Mouse (Mus musculus) embryonic fibroblast, embryonic 13.5 days (primary cell): ENCODE measurements at regions not wholly inside any gene's neighbourhood (a gene's known extent, or its start where the extent isn't known, plus 50 kb on each side); places are given as distances from the start of the nearest gene placed in this dataset.
A peak's percentile ranks its signal among the peaks of the same experiment; 100 is the strongest.

Experiments
- H3K27ac ChIP-seq: 2 replicates; pipeline ENCODE4 v1.5.1; 2012; ENCODE audit warnings: low read length, control low read depth, inconsistent platforms; ENCODE audit not compliant: insufficient read depth
- H3K4me1 ChIP-seq: 2 replicates; pipeline ENCODE4 v1.6.1; 2011; ENCODE audit warnings: low read length; ENCODE audit not compliant: control insufficient read depth, insufficient read depth
- H3K4me3 ChIP-seq: 2 replicates; pipeline ENCODE4 v1.5.1; 2011; ENCODE audit warnings: mild to moderate bottlenecking, control low read depth, low read length; ENCODE audit not compliant: insufficient read depth
- CTCF ChIP-seq: IDR thresholded peaks from 2 replicates; pipeline ENCODE4 v1.5.1; 2011; ENCODE audit warnings: mild to moderate bottlenecking, control low read depth, low read length, moderate library complexity, borderline replicate concordance; ENCODE audit not compliant: insufficient read depth
- POLR2A ChIP-seq: IDR thresholded peaks from 2 replicates; pipeline ENCODE4 v1.6.1; 2011; ENCODE audit warnings: low read depth, mild to moderate bottlenecking, control low read depth, low read length, moderate library complexity

GRCm38 (mm10) chr9:88270836-88271235 lies 56.2 kb upstream of the Nt5e start:
- peaks cover 3% of the 10 kb centered on the region; the same call in 1 of the 2 replicates for H3K4me1 ChIP-seq
- H3K4me3 ChIP-seq: no peak overlapping the region
- TF ChIP-seq CTCF: no peak
- TF ChIP-seq POLR2A: no peak
- no peak overlapping the region for H3K27ac ChIP-seq

GRCm38 (mm10) chr9:88273304-88273703 lies 53.7 kb upstream of the Nt5e start:
- no peak for TF ChIP-seq CTCF
- TF ChIP-seq POLR2A: no peak
- no peak overlapping the region for H3K27ac ChIP-seq
- H3K4me1 ChIP-seq: peaks cover 8% of the 10 kb centered on the region
- H3K4me3 ChIP-seq: no peak overlapping the region

- no peak overlapping the region for H3K4me3 ChIP-seq
- no peak overlapping the region for H3K27ac ChIP-seq
- TF ChIP-seq POLR2A (no peak), CTCF (no peak)
- H3K4me1 ChIP-seq: peaks cover 8% of the 10 kb centered on the region
These were observed 53.0 kb upstream of the Nt5e start for GRCm38 (mm10) chr9:88274040-88274439.

GRCm38 (mm10) chr9:88274681-88275336 lies 52.2 kb upstream of the Nt5e start:
- no peak overlapping the region for H3K4me3 ChIP-seq
- peaks cover 8% of the 10 kb centered on the region for H3K4me1 ChIP-seq
- no peak overlapping the region for H3K27ac ChIP-seq
- TF ChIP-seq CTCF (no peak), POLR2A (no peak)

GRCm38 (mm10) chr9:88276023-88276568 lies 50.9 kb upstream of the Nt5e start:
- H3K4me1 ChIP-seq: peaks cover 8% of the 10 kb centered on the region
- no peak overlapping the region for H3K4me3 ChIP-seq
- TF ChIP-seq CTCF (no peak), POLR2A (no peak)
- peak overlapping the region; percentile 73 for H3K27ac ChIP-seq

- TF ChIP-seq CTCF: no peak
- Histone ChIP-seq H3K4me3 (no peak overlapping the region), H3K27ac (peak overlapping the region; percentile 74), H3K4me1 (peaks cover 8% of the 10 kb centered on the region)
These were observed 50.0 kb upstream of the Nt5e start for GRCm38 (mm10) chr9:88277031-88277430.
